Mouse (Mus musculus): ENCODE measurements around the gene 2210017I01Rik.

DNA sequence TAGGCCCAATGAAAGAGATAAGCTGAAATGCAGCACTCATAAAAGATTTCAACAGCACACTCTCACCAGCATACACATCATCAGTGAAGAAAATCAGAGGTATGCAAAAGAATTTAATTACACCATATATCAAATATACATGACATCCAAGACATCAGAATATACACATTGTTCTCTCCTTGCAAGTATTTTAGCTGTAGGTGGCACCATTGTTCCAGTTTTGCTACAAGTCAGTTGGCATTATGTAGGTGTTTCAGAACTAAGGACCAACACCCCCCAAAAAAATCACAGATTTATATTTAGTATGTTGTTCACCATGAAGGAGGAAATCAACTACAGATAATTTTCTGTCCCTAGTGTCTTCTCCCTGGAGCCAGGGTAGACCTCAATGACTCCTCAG is 41.9 kb downstream of the 2210017I01Rik start:
- no peak for TF ChIP-seq CTCF (IDR thresholded peaks at IDR 0.05; ENCODE audit: low read depth)
- TF ChIP-seq EP300 (IDR thresholded peaks at IDR 0.05; ENCODE audit: low read depth), result no peak

Measured in liver, embryonic 14.5 days (tissue).